Mouse (Mus musculus) bone marrow, adult 2 months (tissue): ENCODE results near the gene Calu. TPM values are rescaled to one million over a fixed set of nuclear protein-coding genes. Genes with fewer than 3 reads are reported as not detected.
"Not testable (repeated sequence)": the region's sequence is repeated elsewhere in the genome, so short reads cannot be mapped to it uniquely, and the experiment has no call there.

ENCODE experiments used
- H3K27ac ChIP-seq: fragments of 200-500 bp; 2 replicates; pipeline ENCODE4 v1.5.1; 2012; ENCODE audit warnings: low read depth, mild to moderate bottlenecking, control low read depth, inconsistent platforms, low read length; ENCODE audit not compliant: control insufficient read depth, poor library complexity, insufficient read depth
- H3K4me1 ChIP-seq: fragments of 200-500 bp; 2 replicates; pipeline ENCODE4 v1.6.1; 2011; ENCODE audit warnings: low read length; ENCODE audit not compliant: control insufficient read depth, insufficient read depth
- H3K4me3 ChIP-seq: fragments of 200-500 bp; replicated peaks from 2 replicates; pipeline ENCODE3; 2011; ENCODE audit warnings: mild to moderate bottlenecking, low read depth, low read length, control low read depth; ENCODE audit not compliant: control insufficient read depth
- CTCF ChIP-seq: fragments of 200-500 bp; IDR thresholded peaks from 2 replicates; pipeline ENCODE4 v1.5.1; 2011; ENCODE audit warnings: low read length, control low read depth; ENCODE audit not compliant: control insufficient read depth, insufficient read depth
- POLR2A ChIP-seq: fragments of 200-500 bp; IDR thresholded peaks from 2 replicates; pipeline ENCODE4 v1.6.1; 2011; ENCODE audit warnings: low read depth, mild to moderate bottlenecking, control low read depth, low read length, borderline replicate concordance; ENCODE audit not compliant: control insufficient read depth
- WGBS: fragments of 180-500 bp; shearing (Covaris S2); methylation state at CpG from one replicate; pipeline ENCODE4 v1.1.7; 2018; 5-methylcytosine and 5-hydroxymethylcytosine counted together
- polyA plus RNA-seq: library from polyadenylated mRNA; stranded (reverse); fragments of >200 nt; gene quantifications from 2 replicates; pipeline ENCODE4 v1.2.4, GENCODE M21; 2011; ENCODE audit warnings: low replicate concordance; ENCODE audit not compliant: missing spikeins, insufficient read depth, insufficient read length

Calu gene
- polyA plus RNA-seq, 1 experiment = 57.8 TPM

DNA sequence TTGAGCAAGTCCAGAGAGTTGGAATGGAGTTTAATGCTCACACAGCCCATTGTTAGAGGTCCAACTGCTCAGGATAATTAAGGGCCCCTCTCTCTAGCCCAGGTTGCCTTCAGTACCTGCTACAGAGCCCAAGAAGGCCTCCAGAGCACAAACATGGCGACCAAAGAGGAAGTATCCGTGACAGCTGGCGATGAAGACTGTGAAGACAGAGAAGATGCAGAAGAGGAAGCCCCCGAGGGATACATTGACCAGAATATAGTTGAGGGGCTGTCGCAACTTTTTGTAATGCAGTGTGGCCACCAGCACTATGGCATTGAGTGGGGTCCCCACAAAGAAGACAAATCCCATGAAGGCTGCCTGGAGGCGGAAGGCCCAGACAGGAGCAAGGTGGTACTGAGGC is 32.1 kb downstream of the Calu start:
- Histone ChIP-seq H3K4me3 (no peak overlapping the region), H3K4me1 (no peaks in the 10 kb centered on the region), H3K27ac (no peak overlapping the region)
- WGBS = 44% methylated on average over 6 of the region's 6 CpGs
- TF ChIP-seq CTCF (no peak), POLR2A (no peak)

GRCm38 (mm10) chr6:29382442-29382841 is 34.6 kb downstream of the Calu start:
- H3K4me1 ChIP-seq = no peaks in the 10 kb centered on the region
- WGBS = 72% methylated on average over 2 of the region's 2 CpGs
- no peak for TF ChIP-seq CTCF
- no peak for TF ChIP-seq POLR2A
- H3K4me3 ChIP-seq = no peak overlapping the region
- no peak overlapping the region for H3K27ac ChIP-seq

DNA sequence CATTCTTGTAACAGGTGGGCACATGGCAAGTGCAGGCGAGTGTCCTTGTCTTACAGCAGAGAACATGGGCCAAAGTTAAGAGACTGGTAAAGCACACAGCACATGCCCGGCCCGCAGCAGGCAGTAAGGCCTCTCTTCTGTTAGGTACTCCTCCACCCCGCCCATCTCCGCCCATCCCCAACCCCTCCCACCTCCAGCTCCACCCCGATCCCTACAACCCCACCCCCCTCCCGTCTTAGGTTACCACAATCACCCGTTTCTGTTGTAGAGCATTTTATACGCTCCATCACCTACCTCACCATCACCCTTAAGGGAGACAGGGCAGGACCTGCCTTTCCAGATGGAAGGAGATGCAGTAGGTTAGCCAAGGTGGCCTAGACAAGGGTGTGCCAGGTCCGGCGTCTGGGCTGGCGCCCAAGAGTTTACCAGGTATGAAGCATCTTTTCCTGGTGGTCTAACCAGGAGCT is 40.2 kb downstream of the Calu start, which contains the start of gene Opn1sw:
TSS of gene Opn1sw (minus strand) at position 417 of the 467 bp plus-strand sequence.
- no peaks in the 10 kb centered on the region for H3K4me1 ChIP-seq
- TF ChIP-seq POLR2A = no peak
- TF ChIP-seq CTCF = no peak
- H3K27ac ChIP-seq = no peak within 1 kb of the TSS
- no peak within 1 kb of the TSS for H3K4me3 ChIP-seq
- 18% methylated on average over 12 of the region's 12 CpGs for WGBS

DNA sequence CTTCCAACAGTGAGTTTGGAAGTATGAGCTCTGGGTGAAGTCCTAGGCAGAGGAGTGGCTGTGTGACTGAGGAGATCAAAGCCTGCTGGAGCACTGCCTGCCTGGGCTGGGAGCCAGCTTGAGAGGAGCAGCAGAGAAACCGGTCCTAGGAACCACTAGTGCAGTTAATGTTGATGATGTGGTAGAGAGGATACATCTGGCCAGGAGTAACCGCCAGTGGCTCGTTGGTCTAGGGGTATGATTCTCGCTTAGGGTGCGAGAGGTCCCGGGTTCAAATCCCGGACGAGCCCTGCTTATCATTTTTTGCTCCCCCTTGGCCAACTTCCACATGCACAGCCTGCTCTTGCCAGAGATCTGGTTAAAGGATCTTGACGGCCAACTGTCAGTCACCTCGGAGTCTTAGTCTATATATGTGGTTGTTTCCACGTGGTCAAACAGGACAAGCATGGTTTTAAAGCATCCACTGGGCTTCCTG is 40.8 kb downstream of the Calu start:
- Histone ChIP-seq H3K4me3 (no peak overlapping the region), H3K4me1 (no peaks in the 10 kb centered on the region), H3K27ac (no peak overlapping the region)
- TF ChIP-seq CTCF = no peak
- no peak for TF ChIP-seq POLR2A
- WGBS = 10% methylated on average over 11 of the region's 11 CpGs

GRCm38 (mm10) chr6:29389425-29389824 is 41.6 kb downstream of the Calu start:
- WGBS = 45% methylated on average over 9 of the region's 9 CpGs
- Histone ChIP-seq H3K4me1 (no peaks in the 10 kb centered on the region), H3K27ac (no peak overlapping the region), H3K4me3 (no peak overlapping the region)
- TF ChIP-seq CTCF = no peak
- TF ChIP-seq POLR2A = no peak

DNA sequence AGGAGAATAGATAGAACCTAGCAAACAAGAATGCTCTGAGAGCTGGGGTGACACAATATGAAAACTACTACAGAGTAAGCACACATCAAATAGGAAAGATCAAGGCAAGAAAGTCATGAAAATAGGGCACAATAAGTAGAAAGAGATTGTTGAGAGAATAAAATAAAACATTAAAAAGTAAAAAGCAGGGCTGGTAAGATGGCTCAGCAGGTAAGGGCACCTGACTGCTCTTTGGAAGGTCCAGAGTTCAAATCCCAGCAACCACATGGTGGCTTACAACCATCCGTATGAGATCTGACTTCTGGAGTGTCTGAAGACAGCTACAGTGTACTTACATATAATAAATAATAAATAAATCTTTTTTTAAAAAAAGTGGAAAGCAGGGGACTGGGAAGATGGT is 42.6 kb downstream of the Calu start:
- WGBS = 75% methylated on average over 1 of the region's 1 CpGs
- H3K4me3 ChIP-seq, H3K27ac ChIP-seq, H3K4me1 ChIP-seq: not testable (repeated sequence)

DNA sequence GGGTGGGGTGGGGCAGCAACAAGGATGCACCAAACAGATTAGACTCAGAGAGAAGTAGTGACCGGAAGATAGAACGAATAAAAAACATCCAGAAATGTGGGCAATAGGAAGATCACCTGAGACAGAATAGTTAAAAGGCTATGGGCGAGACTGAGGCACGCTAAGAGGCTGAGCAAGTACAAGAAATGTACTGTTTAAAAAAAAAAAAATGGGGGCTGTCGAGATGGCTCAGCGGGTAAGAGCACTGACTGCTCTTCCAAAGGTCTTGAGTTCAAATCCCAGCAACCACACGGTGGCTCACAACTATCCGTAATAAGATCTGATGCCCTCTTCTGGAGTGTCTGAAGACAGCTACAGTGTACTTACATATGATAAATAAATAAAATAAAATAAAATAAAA is 43.4 kb downstream of the Calu start:
- H3K4me1 ChIP-seq, H3K27ac ChIP-seq, H3K4me3 ChIP-seq: not testable (repeated sequence)
- 68% methylated on average over 8 of the region's 8 CpGs for WGBS

DNA sequence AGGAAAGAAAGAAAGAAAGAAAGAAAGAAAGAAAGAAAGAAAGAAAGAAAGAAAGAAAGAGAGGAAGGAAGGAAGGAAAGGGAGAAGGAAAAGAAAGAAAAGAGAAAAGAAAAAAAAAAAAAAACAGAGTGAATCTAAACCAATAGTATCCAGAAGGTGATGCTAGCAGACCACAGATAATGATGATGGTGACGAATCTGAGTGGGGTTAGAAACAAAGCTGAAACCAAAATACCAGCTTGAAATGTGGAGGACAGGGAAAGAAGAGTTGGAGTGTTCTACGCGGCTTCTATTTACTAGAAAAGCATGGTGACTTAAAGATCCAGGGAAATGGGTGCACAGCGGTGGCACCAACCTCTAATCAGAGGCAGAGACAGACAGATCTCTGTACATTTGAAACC is 43.9 kb downstream of the Calu start:
- TF ChIP-seq CTCF (no peak), POLR2A (no peak)
- H3K4me3 ChIP-seq = no peak overlapping the region
- WGBS = 67% methylated on average over 4 of the region's 4 CpGs
- no peak overlapping the region for H3K27ac ChIP-seq
- no peaks in the 10 kb centered on the region for H3K4me1 ChIP-seq

DNA sequence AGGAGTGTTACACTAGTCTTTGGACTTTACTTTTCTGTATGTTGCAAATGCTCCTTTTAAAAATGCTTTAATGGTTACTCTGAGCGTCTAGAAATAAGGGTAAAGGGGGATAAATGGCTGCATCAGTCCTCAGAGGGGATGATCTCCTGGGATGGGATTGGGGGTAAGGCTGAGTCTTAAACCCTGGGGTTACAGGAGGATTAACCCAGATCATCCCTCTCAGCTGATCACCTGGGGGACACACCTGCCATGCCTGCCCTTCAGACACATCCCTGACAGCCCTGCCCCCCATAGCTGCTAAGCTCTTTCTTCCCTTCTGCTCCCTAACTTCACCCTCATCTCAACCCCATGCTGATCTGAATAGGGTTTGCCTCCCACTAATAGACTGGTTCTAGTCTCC is 46.4 kb downstream of the Calu start:
- Histone ChIP-seq H3K4me1 (no peaks in the 10 kb centered on the region), H3K27ac (no peak overlapping the region), H3K4me3 (no peak overlapping the region)
- WGBS = 73% methylated on average over 1 of the region's 1 CpGs
- TF ChIP-seq POLR2A = no peak
- TF ChIP-seq CTCF = no peak
